Mouse (Mus musculus): Measurements from ENCODE around the gene Abt1.

DNA sequence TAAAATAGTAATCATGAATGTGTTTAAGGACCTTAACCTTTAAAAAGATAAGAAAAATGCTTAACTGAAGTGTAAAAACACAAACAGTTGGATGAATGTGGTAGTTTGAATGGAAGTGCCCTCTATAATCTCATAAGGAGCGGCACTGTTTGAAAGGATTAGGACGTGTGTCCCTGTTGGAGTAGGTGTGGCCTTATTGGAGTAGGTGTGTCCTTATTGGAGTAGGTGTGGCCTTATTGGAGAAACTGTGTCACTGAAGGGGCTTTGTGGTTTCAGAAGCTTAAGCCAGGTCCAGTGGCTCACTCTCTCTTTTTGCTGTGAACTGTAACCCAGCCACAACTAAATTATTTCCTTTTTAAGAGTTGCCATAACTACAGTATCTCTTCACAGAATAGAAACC, 21.0 kb downstream of the Abt1 start:
- TF ChIP-seq CTCF (IDR thresholded peaks at IDR 0.05; ENCODE audit: low read depth) (no peak), EP300 (optimal IDR thresholded peaks at IDR 0.05) (no peak)
